Mouse (Mus musculus) midbrain, embryonic 12.5 days (tissue): ENCODE measurements around the gene Nipsnap2. TPM values are rescaled to one million over a fixed set of nuclear protein-coding genes. Genes with fewer than 3 reads are reported as not detected.
"Not testable (repeated sequence)": the region's sequence is repeated elsewhere in the genome, so short reads cannot be mapped to it uniquely, and the experiment has no call there.

ENCODE experiments used
- ATAC-seq: fragments of 200-750 bp; cut with Nextera tagmentation; 2 replicates; pipeline ENCODE4 v1.8.0; 2017; ENCODE audit warnings: low read depth, moderate TSS enrichment, moderate library complexity; ENCODE audit not compliant: low FRiP score
- H3K27ac ChIP-seq: fragments of 300-500 bp; sonication (generic); replicated peaks from 2 replicates; pipeline ENCODE4 v1.5.1; 2016; ENCODE audit warnings: mild to moderate bottlenecking
- H3K27me3 ChIP-seq: fragments of 300-500 bp; sonication (generic); 2 replicates; pipeline ENCODE4 v1.6.1; 2016; ENCODE audit warnings: mild to moderate bottlenecking
- H3K36me3 ChIP-seq: fragments of 300-500 bp; sonication (generic); 2 replicates; pipeline ENCODE4 v1.6.1; 2016
- H3K4me1 ChIP-seq: fragments of 300-500 bp; sonication (generic); 2 replicates; pipeline ENCODE4 v1.6.1; 2016
- H3K4me2 ChIP-seq: fragments of 300-500 bp; sonication (generic); replicated peaks from 2 replicates; pipeline ENCODE4 v1.6.1; 2016; ENCODE audit warnings: mild to moderate bottlenecking, moderate library complexity
- H3K4me3 ChIP-seq: fragments of 300-500 bp; sonication (generic); 2 replicates; pipeline ENCODE4 v1.5.1; 2016; ENCODE audit warnings: mild to moderate bottlenecking
- H3K9ac ChIP-seq: fragments of 300-500 bp; sonication (generic); replicated peaks from 2 replicates; pipeline ENCODE4 v1.6.1; 2016; ENCODE audit warnings: mild to moderate bottlenecking, moderate library complexity
- H3K9me3 ChIP-seq: fragments of 300-500 bp; sonication (generic); 2 replicates; pipeline ENCODE4 v1.6.1; 2016; ENCODE audit warnings: mild to moderate bottlenecking
- WGBS: fragments of 180-500 bp; shearing (Covaris S2); methylation state at CpG from one replicate; pipeline ENCODE4 v1.1.7; 2016; 5-methylcytosine and 5-hydroxymethylcytosine counted together
- polyA plus RNA-seq: library from polyadenylated mRNA; unstranded; fragments of >200 nt; fragmentation: Nextera tagmentation; extraction: Ambion mirVana; gene quantifications from 2 replicates; pipeline ENCODE4 v1.2.1, GENCODE M21; 2016

Nipsnap2 gene
- polyA plus RNA-seq, 1 experiment from 2014 or later, result 83.3 TPM

GRCm38 (mm10) chr5:129786818-129787790 lies 62.2 kb downstream of the Nipsnap2 start, which contains the start of gene Psph:
TSS of gene Psph (minus strand) at chr5:129787449.
- Histone ChIP-seq H3K27ac (peak within 1 kb of the TSS; percentile 98), H3K9me3 (no peaks in the 10 kb centered on the region), H3K9ac (peak within 1 kb of the TSS; percentile 94), H3K4me3 (peak within 1 kb of the TSS; percentile 91), H3K27me3 (no peaks in the 10 kb centered on the region), H3K4me1 (peaks cover 20% of the 10 kb centered on the region), H3K36me3 (peaks cover 35% of the 10 kb centered on the region), H3K4me2 (peak within 1 kb of the TSS; percentile 86)
- peak; percentile 99 for ATAC-seq
- WGBS, result under 1% methylated on average over 73 of the region's 73 CpGs

DNA sequence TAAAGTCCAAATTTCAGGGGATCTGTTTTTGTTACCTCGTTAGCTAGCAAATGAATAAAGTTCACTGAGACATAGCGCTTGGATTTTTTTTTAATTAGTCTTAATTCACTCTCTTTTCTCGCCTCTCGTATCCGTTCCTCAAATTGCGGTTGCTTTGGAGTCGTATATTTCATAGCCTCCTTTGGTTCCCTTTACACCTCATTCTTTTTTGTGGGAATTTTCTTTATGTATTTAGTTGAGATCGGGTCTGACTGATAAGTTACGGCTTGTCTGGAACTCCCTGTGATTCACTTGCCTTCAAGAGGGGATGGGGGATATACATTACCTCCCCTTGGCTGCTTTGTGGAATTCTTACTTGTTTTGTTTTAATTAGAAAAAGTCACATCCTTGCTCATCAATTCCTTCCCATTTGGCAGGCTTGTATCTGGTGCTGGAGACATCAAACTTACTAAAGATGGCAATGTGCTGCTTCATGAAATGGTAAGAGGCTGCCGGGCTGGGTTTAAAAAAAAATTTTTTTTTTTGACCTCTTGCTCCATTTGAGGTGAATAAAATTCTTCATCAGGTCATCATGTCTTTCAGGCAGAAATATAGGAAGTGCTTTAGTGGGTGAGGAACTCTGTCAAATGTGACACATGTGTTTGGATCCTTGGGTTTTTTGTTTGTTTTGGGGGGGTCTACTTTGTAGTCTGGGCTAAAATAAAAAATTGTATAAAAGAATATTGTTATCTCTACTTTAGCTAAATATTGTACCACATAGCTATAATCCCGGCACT lies 63.1 kb downstream of the Nipsnap2 start:
- no peak for ATAC-seq
- Histone ChIP-seq H3K9me3 (no peaks in the 10 kb centered on the region), H3K4me1 (peaks cover 20% of the 10 kb centered on the region), H3K4me3 (peak overlapping the region; percentile 91), H3K9ac (peak overlapping the region; percentile 94), H3K27ac (peak overlapping the region; percentile 98; the same call in 1 of the 2 replicates), H3K27me3 (no peaks in the 10 kb centered on the region), H3K4me2 (peak overlapping the region; percentile 86), H3K36me3 (peaks cover 44% of the 10 kb centered on the region)
- 13% methylated on average over 11 of the region's 11 CpGs for WGBS

- H3K9ac ChIP-seq, H3K4me2 ChIP-seq, H3K27ac ChIP-seq, H3K9me3 ChIP-seq, H3K4me3 ChIP-seq, ATAC-seq, H3K27me3 ChIP-seq: not testable (repeated sequence)
- Histone ChIP-seq H3K4me1 (peaks cover 20% of the 10 kb centered on the region), H3K36me3 (peaks cover 58% of the 10 kb centered on the region)
- WGBS, result 98% methylated on average over 7 of the region's 8 CpGs
Measured at GRCm38 (mm10) chr5:129790591-129790990, 65.7 kb downstream of the Nipsnap2 start.

Other genes starting within 250 kb of the Nipsnap2 start
- gene Sfswap, start 223.8 kb upstream of the Nipsnap2 start, polyA plus RNA-seq, result 63.6 and 67.4 TPM in 2 replicates
- 8.9 and 9.4 TPM in 2 replicates for gene Mmp17, start 140.9 kb upstream of the Nipsnap2 start, polyA plus RNA-seq
- gene Zfp11, start 55.0 kb upstream of the Nipsnap2 start, polyA plus RNA-seq, result 7.0 and 7.1 TPM in 2 replicates
- gene Sept14, start 16.6 kb upstream of the Nipsnap2 start, polyA plus RNA-seq, result not detected in 2 replicates
- gene Mrps17, start 9.6 kb upstream of the Nipsnap2 start, polyA plus RNA-seq, result 156 and 171 TPM in 2 replicates
- gene Psph, start 62.4 kb downstream of the Nipsnap2 start, polyA plus RNA-seq, result 33.8 and 39.3 TPM in 2 replicates
- gene Sumf2, start 121.9 kb downstream of the Nipsnap2 start, polyA plus RNA-seq, result 47.9 and 50.8 TPM in 2 replicates
- 747 and 763 TPM in 2 replicates for gene Chchd2, start 162.4 kb downstream of the Nipsnap2 start, polyA plus RNA-seq
- 7.9 and 9.1 TPM in 2 replicates for gene Zbed5, start 170.7 kb downstream of the Nipsnap2 start, polyA plus RNA-seq
- gene Phkg1, start 173.5 kb downstream of the Nipsnap2 start, polyA plus RNA-seq, result 0.18 and 0.22 TPM in 2 replicates
- gene Nupr1l, start 183.5 kb downstream of the Nipsnap2 start, polyA plus RNA-seq, result 6.2 and 9.8 TPM in 2 replicates
- 40.7 and 41.8 TPM in 2 replicates for gene Vkorc1l1, start 216.9 kb downstream of the Nipsnap2 start, polyA plus RNA-seq